Mouse (Mus musculus) embryonic fibroblast, embryonic 13.5 days (primary cell): ENCODE measurements around the gene Lars2. TPM values are rescaled to one million over a fixed set of nuclear protein-coding genes. Genes with fewer than 3 reads are reported as not detected.
"Not testable (repeated sequence)": the region's sequence is repeated elsewhere in the genome, so short reads cannot be mapped to it uniquely, and the experiment has no call there.

Experiments used
- H3K27ac ChIP-seq: 2 replicates; pipeline ENCODE4 v1.5.1; 2012; ENCODE audit warnings: low read length, control low read depth, inconsistent platforms; ENCODE audit not compliant: insufficient read depth
- H3K4me1 ChIP-seq: 2 replicates; pipeline ENCODE4 v1.6.1; 2011; ENCODE audit warnings: low read length; ENCODE audit not compliant: control insufficient read depth, insufficient read depth
- H3K4me3 ChIP-seq: 2 replicates; pipeline ENCODE4 v1.5.1; 2011; ENCODE audit warnings: mild to moderate bottlenecking, control low read depth, low read length; ENCODE audit not compliant: insufficient read depth
- CTCF ChIP-seq: IDR thresholded peaks from 2 replicates; pipeline ENCODE4 v1.5.1; 2011; ENCODE audit warnings: mild to moderate bottlenecking, control low read depth, low read length, moderate library complexity, borderline replicate concordance; ENCODE audit not compliant: insufficient read depth
- POLR2A ChIP-seq: IDR thresholded peaks from 2 replicates; pipeline ENCODE4 v1.6.1; 2011; ENCODE audit warnings: low read depth, mild to moderate bottlenecking, control low read depth, low read length, moderate library complexity
- polyA plus RNA-seq: library from polyadenylated mRNA; stranded (reverse); fragments of >200 nt; gene quantifications from 2 replicates; pipeline ENCODE4 v1.2.4, GENCODE M21; 2011; ENCODE audit warnings: low read depth; ENCODE audit not compliant: missing spikeins, insufficient read length

The Lars2 gene
- 8,859 and 9,134 TPM in 2 replicates for polyA plus RNA-seq

DNA sequence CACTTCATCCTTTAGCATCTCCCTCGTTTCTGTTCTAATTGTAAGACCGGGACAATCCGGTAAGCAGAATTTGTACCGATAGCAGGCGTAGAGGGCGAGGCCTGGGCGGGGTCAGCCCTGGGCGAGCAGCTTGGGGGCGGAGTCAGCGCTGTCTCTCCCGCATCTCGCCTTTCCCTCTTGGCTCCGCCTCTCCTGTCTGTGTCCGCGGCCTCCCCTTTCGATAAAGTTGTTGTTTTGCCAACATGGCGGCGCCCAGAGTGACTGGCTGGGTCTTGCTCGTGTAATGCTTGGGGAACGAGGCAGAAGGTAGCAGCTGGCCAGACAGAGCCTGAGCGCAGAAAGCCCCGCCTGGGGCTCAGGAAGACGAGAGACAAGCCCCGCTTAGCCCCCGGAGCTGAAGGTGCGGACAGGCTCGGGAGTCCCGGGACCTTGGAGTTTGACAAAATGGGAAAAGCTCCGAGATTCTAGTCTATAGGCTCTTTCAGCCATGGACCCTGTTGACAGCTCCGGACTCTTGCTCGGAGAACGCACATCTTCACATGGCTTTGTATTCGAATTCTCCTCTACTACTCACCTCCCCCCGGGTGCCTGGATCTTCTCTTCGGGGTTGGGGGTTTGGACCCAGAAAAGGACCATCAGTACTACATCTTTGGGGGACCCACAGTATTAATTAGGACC, at the start of gene Lars2:
Gene Lars2 (plus strand): TSS at position 220 of the 678 bp plus-strand sequence.
- peak within 1 kb of the TSS; percentile 32; the same call in 1 of the 2 replicates for H3K27ac ChIP-seq
- peak; percentile 68 for TF ChIP-seq POLR2A
- TF ChIP-seq CTCF = no peak

DNA sequence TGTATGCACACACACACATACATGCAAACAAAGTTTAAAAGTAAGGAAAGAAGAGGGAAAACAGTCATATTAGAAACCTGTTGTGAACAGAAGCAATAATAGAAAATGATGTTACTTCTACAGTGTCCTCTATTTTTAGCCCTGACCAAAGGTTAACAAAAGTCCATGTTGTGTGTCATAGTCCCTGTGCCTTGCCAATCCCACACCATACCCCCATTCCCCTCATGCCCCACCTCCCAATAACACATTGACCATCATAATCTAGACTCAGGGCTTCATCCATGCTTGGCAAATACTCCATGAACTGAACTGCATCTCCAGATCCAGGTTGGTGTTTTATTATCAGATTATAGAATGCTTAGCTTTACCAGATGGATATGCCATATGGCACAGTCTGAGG, 40.6 kb upstream of the Lars2 start:
- H3K4me1 ChIP-seq = no peaks in the 10 kb centered on the region
- H3K27ac ChIP-seq = no peak overlapping the region
- TF ChIP-seq CTCF (no peak), POLR2A (no peak)
- no peak overlapping the region for H3K4me3 ChIP-seq

More for the DNA sequence above, at the start of gene Lars2:
- Histone ChIP-seq H3K4me3 (peak within 1 kb of the TSS; percentile 95), H3K4me1 (peaks cover 3% of the 10 kb centered on the region; the same call in 1 of the 2 replicates)

DNA sequence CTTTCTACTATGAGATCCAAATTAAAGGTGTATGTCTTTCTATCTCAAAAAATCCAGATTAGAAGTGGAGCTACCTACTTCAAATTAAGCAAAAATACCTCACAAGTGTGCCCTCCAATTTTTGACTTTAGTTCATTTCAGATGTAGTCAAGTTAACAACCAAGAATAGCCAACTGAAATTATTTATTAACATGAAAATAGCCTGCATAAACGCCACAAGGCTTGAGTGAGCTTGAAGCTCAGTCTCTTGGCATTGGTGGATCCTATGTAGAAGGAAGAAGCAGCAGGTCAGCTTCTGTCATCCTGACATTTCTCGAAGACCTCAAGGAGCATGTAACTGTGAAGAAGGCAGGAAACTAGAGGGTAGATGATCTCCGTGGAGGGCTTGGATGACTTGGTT, 38.4 kb upstream of the Lars2 start:
- Histone ChIP-seq H3K27ac (no peak overlapping the region), H3K4me3 (no peak overlapping the region), H3K4me1 (no peaks in the 10 kb centered on the region)
- TF ChIP-seq POLR2A (no peak), CTCF (no peak)

DNA sequence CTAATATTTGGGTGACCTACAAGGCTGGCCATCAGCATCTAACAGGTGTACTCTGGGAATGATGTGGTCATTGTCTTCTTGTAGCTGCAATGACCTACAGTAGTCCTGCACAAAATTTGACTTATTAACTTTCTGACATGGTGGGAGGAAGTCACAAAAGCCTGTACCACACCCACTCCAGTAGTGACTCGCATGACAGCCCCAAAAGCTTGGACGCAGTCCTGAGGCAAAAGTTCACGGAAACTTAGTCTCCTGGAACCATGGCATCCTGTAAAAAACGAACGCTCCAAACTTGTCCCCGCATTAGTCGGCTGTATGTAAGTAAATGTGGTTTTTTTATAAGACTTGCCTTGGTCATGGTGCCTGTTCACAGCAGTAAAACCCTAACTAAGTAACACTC, 36.9 kb upstream of the Lars2 start:
- no peak for TF ChIP-seq POLR2A
- no peak for TF ChIP-seq CTCF
- Histone ChIP-seq H3K4me3 (no peak overlapping the region), H3K27ac (no peak overlapping the region), H3K4me1 (no peaks in the 10 kb centered on the region)

DNA sequence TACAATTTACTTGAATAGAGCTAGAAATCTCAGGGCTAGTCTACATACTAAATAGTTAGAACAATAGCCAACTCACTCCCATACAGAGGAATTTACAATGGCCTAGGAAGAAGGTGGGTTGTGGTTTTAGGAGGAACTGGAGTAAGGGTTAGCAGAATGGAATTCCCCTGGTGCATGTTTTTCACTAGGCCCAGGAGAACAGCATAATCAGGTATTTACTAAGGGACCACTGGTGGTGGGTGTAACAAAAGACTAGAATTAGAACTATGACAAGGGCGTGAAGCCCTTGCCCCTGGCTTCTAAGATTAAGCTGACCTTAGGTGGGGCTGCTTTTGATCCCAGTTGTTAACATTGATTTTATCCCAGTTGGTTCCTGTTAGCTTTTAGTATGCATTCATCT, 36.5 kb upstream of the Lars2 start:
- H3K27ac ChIP-seq, H3K4me1 ChIP-seq, H3K4me3 ChIP-seq: not testable (repeated sequence)

DNA sequence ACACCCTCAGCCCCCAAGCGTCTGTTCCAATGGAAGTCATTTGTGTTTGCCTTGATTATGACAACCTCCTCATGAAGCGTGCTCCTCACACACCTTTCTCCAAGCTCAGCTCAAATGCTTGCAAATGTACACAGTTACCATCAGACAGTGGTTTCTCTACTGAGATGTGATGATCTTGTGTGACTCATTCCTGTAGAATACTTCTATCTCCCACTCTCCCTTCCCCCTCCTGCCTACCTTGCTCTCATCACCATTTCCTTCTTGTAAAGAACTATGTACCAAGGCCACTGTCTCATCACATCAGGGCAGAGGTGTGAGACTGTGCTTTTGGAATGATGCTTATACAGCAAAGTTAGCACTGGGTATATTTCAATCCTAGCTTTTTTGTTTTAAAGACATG, 33.2 kb upstream of the Lars2 start:
- H3K27ac ChIP-seq = no peak overlapping the region
- H3K4me3 ChIP-seq = no peak overlapping the region
- TF ChIP-seq CTCF (no peak), POLR2A (no peak)

DNA sequence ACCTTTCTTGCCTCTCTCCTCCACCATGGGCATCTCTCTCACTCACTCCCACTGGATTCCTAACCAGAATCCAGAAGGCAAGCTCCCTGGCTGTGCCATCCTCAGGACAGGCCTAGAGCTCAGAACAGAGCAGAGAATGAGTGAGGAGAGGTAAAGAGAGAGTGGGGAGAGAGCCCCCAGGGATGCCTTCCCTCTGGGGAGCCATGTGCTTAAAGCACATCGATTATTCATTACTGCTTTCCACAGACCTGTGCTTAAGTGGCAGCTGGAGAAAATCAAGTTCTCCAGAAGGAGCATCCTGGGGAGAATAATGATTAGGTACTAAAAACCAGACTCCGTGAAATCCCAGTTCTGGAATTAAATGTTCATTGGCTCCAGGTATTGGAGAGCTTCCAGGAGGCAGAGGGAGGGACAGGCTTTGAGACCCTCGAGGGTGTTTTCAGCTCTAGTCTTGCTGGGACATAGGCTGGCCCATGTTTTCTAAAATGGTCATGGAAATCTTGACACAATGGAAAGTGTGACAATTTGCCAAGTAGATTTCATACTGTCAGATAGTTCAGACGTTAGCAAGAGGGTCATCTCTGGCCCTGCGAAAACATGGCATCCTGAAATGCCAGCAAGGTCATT, 31.6 kb upstream of the Lars2 start:
- H3K27ac ChIP-seq = no peak overlapping the region
- TF ChIP-seq CTCF (no peak), POLR2A (no peak)

More for the DNA sequence above, 33.2 kb upstream of the Lars2 start:
- H3K4me1 ChIP-seq = no peaks in the 10 kb centered on the region

DNA sequence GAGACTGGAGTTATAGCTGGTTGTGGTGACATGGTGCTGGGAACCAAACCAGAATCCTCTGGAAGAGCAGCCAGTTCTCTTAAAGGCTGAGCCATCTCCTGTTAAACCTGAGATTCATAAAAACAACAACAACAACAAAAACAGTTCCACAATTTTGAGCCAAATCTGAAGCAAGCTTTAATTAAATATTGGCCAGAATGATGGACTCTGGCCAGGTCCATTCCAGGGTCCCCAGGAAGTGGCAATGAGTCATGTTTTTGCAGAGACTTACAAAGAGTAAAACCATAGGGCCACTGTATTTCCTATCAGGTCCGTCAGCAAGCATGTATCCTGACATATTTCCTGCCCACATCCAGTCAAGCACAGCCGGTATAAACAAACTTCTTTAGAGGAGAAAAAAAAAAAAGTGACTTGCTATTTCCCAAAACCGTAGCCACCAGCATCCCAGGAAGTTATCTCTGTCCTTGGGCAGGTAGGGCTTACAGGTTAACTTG, 27.0 kb upstream of the Lars2 start:
- no peak overlapping the region for H3K4me3 ChIP-seq
- TF ChIP-seq CTCF = no peak
- H3K4me1 ChIP-seq = peaks cover 8% of the 10 kb centered on the region; the same call in 1 of the 2 replicates
- H3K27ac ChIP-seq = no peak overlapping the region

More for the DNA sequence above, 31.6 kb upstream of the Lars2 start:
- no peak overlapping the region for H3K4me3 ChIP-seq
- H3K4me1 ChIP-seq = peaks cover 8% of the 10 kb centered on the region; the same call in 1 of the 2 replicates

DNA sequence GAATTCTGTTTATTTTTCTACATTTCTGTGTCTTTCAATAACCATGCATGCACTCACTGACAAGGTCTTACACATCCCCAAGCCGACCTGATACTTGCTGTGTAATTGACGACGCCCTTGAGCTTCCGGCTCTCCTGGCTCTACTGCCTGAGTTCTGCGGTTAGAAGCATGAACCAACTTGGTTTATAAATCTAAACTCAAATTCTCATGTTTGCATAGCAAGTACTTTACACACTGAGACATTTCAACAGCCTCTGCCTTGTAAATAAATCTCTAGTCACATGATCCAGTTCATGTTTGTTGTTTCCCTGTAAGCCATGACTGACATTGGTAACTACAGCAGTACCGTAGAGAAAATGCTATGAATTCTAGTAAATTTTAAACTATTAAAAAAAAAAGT, 25.5 kb upstream of the Lars2 start:
- TF ChIP-seq CTCF = no peak
- no peak for TF ChIP-seq POLR2A
- Histone ChIP-seq H3K4me1 (peaks cover 8% of the 10 kb centered on the region; the same call in 1 of the 2 replicates), H3K4me3 (no peak overlapping the region), H3K27ac (no peak overlapping the region)

DNA sequence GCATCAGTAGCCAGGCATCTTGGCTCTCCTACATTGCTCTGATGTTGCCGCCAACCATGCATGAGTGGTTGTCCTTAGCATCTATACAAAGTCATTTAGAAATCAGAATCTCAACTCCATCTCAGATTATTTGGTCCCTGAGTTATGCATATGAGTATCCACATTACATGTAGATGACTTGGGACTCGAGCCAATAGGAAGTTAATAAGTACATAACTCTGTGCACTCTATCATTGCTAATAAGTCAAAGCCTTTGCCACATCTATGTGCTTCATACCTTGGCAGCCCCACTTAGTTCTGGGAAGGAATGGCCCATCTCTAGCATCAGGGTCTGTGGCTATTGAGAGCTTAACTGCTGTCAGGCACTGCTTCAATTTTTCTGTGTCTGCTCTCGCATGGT, 23.7 kb upstream of the Lars2 start:
- TF ChIP-seq POLR2A (no peak), CTCF (no peak)
- no peak overlapping the region for H3K4me3 ChIP-seq
- H3K27ac ChIP-seq = no peak overlapping the region
- peaks cover 8% of the 10 kb centered on the region; the same call in 1 of the 2 replicates for H3K4me1 ChIP-seq

DNA sequence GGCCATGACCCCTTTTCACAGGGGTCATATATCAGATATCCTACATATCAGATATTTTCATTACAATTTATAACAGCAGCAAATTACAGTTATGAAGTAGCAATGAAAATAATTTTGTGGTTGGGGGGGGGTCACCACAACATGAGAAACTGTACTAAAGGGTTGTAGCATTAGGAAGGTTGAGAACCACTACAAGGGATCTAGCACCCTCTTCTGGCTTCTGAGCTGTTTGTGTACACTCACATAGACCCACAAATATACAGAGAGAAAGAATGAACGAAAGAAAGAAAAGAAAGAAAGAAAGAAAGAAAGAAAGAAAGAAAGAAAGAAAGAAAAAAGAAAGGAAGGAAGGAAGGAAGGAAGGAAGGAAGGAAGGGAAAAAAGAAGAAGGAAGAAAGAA, 17.4 kb upstream of the Lars2 start:
- not testable (repeated sequence) for H3K4me1 ChIP-seq, H3K4me3 ChIP-seq, H3K27ac ChIP-seq
